Mouse (Mus musculus) lung, postnatal 36 days (tissue): ENCODE results near the gene Hypk.
A peak's percentile ranks its signal among the peaks of the same experiment; 100 is the strongest.
"Not testable (repeated sequence)": the region's sequence is repeated elsewhere in the genome, so short reads cannot be mapped to it uniquely, and the experiment has no call there.

Experiments
- DNase-seq: peaks from one replicate; pipeline ENCODE4 v3.0.0; 2022; ENCODE audit warnings: mixed read lengths

Hypk gene

DNA sequence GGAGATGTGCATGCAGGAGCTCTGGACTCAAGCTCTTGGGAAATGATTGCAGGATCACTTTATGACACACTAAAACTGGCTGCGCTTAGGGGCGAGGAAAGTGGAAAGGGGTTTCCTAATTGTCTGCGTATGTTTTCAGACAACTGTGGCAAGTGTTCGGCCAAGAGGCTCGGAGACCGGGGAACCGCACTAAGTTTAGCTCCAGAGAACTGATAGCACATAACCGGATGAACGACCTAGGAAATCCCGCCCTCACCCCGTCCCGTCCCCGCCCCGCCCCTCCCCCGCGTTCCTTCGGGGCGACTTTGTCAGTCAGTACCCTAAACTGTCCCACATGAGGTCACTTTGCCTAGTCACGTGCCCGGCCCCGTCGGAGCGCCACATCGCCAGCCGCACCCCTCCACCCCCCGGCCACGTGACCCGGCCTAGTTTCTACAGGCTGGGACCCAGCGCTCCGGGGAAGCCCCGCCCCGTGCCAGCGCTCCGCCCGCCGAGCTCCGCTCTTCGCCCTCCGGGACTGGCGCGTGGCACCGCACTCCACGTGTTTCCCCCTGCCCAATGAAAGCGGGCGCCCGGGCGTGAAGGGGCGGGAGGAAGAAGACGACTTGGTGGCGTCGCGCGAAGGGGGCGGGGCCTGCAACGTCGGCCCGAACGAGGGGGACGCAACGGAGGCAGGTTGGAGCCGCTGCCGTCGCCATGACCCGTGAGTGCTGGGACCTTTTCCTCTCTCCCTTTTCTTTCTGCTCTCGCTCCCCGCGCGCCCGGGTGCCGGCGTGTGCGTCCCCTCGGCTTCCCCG is 4.2 kb upstream of the Hypk start, which contains the start of gene Serf2:
TSS of gene Serf2 (plus strand) at position 457 of the 797 bp plus-strand sequence.
- DNase-seq = peak; percentile 100

DNA sequence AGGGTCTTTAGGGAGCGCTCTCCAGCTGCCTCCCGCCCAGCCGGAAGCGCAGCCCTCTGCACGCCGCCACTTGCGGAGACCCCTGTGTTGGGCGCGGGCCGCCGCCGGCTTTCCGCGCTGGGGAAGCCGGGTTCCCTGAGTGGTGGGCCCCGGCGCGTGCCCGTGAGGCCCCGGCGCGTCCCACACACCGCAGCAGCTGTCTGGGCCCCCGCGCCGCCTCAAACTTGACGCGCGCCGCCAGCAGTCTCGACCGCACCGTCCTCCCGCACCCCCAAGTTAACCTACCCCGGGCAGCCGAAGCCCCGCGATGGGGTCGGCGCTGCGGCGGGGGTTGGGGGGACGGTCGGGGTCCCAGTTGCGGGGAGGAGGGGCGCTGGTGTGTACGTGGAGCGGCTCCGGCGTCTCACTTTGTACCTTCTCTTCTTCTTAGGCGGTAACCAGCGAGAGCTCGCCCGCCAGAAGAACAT is 3.5 kb upstream of the Hypk start:
- DNase-seq = peak; percentile 16

DNA sequence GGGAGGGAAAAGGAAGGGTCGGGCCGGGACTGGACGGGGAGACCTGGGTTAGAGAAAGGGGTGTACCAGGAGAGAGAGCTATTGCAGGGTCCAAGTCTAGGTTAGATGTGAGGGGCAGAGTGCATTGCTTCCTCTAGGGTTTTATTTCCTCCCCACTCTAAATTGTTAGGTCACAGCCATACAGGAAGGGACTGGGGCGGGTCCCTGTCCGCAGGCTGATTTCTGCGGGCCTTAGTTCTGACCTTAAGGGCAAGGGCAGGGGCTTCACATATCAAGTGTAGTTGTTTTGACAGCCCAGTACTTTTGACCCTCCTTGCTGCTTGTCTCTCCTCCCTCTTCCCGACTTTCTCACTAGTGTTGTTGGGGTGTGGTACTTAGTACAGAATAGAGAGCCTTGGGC is 3.0 kb upstream of the Hypk start:
- peak; percentile 45 for DNase-seq

DNA sequence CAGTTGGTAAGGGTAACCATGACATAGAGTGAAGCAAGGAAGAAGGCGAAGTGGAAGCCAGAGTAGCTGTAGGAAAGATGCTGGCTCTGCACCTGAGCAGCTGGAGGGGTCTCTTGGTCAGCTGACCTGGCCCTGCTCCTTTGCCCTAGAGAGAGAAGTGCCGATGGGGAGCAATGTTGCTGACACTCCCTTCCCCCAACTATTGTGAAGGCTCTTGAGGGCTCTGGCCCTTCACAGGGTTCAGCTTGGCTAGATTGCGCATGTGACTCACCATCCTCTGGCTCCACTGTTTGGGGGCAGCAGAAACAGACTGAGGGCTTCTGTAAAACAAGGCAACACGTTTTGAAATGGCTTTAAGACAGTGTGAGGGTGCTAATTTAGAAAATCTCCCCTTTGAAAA is 729 bp upstream of the Hypk start:
- no peak for DNase-seq

DNA sequence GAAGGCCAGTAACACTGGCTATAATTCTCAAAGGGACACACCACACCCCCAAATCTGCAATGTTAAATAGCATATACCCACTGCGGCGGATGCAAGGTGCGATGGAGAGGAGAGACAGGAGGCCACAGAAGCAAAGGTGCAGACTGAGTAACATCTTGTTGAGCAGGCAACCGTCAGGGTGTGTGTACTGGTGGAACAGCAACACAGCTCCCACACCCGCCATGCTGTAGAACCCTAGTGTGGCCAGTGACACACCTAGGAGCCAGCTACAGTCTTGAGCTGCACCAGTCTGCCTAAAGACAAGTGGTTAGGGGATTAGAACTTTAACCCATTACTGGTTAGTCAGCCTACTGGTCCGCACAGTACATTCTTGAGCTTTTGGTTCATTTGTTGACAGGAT is 827 bp downstream of the Hypk start:
- DNase-seq = no peak

DNA sequence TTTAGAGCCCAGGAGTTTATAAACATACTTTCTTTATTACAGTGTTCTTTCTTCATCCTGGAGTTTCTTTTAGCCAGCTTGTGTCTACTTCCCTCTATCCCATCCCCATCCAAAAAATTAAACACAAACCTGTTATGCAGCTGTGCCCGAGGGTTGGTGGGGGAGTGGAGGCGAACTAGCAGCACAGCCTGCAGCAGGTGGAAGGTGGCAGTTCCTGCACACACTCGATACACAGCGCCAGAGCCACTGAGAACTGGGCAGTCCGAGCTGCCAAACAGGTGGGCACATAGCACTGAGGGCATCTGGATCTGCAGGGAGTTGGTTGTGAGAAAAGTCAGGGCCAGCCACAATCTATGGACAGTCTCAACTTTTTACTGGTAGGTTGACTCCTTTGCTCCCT is 2.4 kb downstream of the Hypk start:
- DNase-seq = no peak

DNA sequence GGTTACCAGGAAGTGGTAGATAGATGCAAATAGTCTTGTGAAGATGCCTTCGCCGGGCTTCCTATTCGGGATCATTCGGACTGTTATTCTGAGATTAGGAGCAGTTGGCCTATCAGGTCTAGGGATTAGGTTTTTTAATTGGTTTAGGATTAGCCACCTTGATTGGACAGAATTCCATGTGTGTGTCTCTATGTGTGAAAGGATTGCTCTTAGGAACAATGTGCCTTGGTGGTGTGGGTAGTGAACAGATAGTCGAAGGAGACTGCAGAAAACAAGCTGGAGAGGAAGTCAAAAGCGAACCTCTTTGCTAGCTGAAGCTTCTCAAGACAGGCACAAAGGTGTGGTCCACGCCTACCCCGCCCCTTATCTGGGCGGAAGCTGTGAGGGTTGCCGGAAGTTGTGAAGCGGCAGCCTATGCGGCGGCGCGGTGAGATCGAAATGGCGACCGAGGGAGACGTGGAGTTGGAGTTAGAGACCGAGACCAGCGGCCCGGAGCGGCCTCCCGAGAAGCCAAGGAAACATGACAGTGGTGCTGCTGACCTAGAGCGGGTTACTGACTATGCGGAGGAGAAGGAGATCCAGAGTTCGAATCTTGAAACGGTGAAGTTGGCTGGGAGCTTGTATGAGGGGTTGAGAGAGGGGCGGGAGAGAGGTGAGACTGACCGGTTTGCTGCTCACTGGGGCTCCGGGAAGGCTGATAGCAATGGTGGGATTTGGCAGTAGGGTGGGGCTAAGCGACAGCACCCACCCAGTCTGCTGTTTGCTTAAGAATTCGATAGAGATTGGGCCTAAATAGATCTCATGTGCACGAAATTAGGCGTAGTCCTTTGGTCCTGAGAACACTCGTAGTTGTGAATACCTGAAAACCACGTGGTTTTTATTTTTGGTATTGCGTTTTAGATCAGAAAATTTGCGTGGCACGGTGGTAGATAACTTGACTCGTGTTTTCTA is 3.9 kb downstream of the Hypk start, which contains the start of gene Serinc4:
TSS of gene Serinc4 (minus strand) at position 90 of the 951 bp plus-strand sequence.
- DNase-seq = peak; percentile 93

DNA sequence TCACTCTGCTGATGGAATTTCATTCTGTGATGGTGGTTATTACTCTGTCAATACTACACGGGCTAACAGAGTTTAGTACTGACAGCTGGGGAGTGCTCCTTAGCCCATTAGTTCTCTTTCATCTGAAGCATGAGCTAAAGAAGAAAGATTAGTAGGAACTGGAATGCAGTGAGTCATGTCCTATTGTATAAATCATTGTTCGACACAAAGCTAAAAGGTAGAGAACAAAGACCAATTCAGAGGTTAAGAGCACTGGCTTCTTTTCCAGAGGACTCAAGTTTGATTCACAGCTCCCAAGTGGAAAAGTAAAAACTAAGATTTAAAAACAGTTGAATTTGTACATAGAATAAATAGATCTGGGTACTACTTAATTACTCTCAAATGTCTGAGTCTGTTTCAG is 7.0 kb downstream of the Hypk start:
- no peak for DNase-seq

DNA sequence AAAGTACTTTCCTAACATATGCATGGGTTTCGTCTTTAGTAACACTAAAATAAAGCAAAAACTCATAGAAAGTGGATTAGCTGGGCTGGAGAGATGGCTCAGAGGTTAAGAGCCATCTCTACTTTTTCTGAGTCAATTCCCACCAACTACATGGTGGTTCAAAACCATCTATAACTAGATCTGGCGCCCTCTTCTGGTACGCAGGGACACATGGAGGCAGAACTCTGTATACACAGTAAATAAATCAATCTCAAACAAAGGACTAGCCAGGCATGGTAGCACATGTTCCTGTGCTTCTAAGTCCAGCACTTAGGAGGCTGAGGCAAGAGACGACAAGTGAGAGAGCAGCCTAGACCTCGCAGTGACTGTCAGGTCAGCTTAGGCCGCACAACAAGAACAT is 15.9 kb downstream of the Hypk start:
- not testable (repeated sequence) for DNase-seq

DNA sequence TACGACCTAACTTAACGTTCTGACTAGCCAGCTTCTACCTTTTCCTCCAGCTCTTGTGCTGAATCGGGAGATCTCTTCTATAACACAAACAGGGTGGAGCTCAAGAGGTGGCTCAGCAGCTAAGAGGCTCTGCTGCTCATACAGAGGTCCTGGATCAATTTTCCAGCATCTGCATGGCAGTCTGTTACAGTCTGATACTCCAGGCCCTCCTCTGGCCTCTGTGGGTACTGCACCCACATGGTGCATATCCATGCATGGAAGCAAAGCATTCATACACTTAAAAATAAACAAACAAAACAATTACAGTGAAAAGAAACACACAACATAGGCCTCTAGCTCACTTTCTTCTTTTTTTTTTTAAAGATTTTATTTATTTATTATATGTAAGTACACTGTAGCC is 19.7 kb downstream of the Hypk start:
- not testable (repeated sequence) for DNase-seq

DNA sequence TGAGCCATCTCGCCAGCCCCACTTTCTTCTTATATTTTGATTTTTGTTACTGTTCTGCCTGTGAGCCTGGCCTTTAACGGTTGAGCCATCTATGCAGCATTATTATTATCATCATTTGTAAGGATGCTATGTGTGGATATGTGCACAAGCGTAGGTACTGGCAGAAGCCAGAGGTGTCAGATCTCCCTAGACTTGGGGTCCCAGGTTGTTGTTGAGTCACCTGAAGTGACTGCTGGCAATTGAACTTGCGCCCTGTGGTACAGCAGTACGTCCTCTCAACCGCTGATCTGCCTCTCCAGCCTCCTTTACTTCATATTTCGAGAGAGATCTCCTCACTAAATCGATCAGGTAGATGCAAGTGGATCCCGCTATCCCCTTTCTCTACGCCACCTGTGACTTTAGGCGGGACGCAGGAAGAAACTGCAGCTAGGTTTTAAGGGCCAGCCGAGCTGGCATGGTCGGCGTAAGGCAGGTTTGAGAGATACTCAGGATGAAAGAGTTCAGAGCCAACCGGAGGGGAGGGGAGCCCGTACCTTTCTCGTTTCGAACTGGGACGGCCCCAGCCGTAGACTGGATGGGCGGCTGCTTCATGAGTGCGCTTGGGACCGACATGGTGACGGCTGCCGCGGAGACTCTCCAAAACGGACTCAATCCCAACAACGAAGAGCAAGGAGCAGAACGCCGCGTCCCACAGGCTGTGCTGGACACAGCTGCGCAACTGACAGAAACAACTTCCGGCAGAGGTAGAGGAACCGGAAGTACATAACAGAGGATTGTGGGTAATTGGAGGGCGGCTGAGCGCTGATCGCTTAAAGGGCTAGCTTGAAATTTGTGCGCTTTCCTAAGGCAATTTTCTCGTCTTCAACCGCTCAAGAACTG is 20.4 kb downstream of the Hypk start, which contains the start of gene Mfap1b:
TSS of gene Mfap1b (minus strand) at position 767 of the 879 bp plus-strand sequence.
- DNase-seq = peak; percentile 93

DNA sequence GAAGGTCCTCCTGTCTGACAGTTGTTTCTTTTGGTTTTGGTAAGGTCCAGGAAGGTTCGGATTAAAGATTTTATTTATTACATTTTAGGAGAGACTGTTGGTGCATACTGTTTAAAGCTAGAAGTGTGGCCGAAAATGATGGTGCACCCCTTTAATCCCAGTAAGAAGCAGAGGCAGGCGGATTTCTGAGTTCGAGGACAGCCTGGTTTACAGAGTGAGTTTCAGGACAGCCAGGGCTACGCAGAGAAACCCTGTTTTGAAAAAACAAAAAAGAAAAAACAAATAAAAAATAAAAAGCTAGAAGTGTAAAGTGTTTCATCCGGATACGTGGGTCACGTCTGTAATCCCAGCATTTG is 21.1 kb downstream of the Hypk start:
- DNase-seq = no peak

DNA sequence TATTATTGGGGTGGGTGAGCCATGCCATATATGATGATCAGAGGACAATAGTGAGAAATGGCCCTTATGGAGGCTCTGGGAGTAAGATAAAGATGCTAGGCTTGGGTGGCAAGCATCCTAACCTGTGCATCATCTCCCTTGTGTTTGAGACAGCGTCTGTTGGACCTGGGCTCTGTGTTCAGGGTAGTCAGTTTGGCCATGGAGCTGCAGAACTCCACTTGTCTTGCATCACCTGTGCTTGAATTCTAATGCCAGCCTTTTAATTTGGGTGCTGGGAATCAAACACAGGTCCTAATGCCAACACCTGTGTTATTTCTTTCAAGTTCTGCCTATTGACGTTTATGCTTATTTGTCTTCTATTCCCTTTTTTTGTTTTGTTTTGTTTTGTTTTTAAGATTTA is 22.2 kb downstream of the Hypk start:
- not testable (repeated sequence) for DNase-seq

DNA sequence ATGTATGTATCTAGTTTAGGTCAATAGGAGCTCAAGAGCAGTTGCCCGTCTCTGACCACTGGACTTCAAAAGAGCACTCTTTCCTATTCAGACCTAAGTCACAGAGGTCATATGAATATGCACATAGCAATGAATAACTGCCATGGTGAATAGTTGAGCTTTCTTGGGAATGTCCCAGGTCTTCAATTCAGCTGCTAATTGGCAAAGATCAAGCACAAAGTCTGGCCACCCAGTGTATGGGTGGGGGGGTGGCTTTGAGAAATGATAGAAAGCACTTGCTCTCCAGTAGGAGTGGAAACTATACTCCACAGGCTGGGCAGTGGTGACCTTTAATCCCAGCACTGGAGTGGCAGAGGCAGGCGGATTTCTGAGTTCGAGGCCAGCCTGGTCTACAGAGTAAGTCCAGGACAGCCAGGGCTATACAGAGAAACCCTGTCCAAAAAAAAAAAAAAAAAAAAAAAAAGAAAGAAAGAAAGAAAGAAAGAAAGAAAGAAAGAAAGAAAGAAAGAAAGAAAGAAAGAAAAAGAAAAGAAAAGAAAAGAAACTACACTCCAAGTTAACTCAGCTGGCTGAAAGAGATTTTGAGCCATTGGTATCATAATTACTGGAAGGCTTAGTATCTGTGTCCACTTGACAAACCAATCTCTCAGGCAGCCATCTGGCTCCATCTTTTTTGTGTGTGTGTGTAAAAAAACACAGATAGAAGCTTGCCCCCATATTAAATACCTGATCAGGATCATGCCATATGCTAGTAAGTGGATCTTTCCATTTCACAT is 24.6 kb downstream of the Hypk start:
- DNase-seq = no peak

DNA sequence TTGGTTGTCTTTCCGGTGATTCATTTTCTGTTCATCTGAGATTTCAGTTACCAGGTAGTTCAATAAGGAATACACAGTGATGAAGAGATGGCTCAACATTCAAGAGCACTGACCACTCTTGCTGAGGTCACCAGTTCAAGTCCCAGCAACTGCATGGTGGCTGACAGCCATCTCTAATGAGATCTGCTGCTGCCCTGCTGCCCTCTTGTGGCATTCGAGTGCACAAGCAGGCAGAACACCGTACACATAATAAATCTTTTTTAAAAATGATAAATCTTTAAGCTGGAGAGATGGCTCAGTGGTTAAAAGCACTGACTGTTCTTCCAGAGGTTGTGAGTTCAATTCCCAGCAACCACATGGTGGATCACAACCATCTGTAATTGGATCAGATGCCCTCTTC is 27.4 kb downstream of the Hypk start:
- peak; percentile 44 for DNase-seq

DNA sequence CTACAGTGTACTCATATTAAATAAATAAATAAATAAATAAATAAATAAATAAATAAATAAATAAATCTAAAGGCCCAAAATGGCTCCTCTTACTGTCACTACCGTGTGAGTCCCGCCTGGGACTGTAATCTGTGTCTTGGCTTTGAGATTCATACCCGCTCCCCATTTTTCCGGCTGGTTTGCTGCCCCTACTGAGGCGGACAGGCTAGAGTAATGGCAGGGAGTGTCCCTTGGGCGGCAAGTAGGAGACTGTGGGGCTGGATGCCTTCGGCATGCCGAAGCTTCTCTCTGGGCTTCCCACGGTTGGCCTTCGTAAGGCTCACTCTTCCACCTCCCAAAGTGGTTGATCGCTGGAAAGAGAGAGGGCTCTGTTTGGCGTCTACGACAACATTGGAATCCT is 27.8 kb downstream of the Hypk start:
- DNase-seq = not testable (repeated sequence)

DNA sequence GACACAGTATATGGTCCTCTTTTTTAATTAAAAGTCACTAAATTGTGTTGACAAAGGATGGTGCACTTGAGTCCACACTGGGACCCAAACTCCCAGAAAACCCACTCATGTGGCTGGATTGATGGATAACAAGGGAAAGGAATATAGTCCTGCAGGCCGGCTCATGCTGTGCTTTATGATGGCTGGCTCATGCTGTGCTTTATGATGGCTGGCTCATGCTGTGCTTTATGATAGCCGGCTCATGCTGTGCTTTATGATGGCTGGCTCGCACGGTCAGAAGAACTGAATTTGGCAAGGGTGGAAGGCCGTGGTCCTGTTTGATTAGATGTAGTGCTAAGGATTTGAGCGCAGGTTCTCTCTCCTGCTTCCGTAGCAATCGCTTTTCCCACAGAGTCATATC is 30.5 kb downstream of the Hypk start:
- no peak for DNase-seq

DNA sequence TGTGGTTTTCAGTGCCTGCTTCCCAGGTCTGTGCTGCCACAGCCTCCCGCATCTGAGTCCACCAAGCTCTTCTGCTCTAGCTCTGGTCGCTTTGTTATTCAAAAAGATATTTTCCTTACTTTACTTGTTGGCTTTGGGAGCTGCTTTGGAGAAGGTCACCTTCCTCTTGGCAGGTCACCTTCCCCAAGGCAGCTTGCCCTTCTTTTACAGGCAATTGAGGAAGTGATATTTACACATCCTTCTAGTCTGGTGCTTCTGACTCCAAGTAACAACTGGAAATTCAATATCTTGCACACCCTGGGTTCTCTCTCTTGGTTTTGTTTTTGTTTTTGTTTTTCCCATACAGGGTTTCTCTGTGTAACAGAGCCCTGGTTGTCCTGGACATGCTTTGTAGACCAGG is 31.3 kb downstream of the Hypk start:
- DNase-seq = not testable (repeated sequence)

DNA sequence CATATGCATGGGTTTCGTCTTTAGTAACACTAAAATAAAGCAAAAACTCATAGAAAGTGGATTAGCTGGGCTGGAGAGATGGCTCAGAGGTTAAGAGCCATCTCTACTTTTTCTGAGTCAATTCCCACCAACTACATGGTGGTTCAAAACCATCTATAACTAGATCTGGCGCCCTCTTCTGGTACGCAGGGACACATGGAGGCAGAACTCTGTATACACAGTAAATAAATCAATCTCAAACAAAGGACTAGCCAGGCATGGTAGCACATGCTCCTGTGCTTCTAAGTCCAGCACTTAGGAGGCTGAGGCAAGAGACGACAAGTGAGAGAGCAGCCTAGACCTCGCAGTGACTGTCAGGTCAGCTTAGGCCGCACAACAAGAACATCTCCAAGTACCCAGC is 48.5 kb downstream of the Hypk start:
- not testable (repeated sequence) for DNase-seq

DNA sequence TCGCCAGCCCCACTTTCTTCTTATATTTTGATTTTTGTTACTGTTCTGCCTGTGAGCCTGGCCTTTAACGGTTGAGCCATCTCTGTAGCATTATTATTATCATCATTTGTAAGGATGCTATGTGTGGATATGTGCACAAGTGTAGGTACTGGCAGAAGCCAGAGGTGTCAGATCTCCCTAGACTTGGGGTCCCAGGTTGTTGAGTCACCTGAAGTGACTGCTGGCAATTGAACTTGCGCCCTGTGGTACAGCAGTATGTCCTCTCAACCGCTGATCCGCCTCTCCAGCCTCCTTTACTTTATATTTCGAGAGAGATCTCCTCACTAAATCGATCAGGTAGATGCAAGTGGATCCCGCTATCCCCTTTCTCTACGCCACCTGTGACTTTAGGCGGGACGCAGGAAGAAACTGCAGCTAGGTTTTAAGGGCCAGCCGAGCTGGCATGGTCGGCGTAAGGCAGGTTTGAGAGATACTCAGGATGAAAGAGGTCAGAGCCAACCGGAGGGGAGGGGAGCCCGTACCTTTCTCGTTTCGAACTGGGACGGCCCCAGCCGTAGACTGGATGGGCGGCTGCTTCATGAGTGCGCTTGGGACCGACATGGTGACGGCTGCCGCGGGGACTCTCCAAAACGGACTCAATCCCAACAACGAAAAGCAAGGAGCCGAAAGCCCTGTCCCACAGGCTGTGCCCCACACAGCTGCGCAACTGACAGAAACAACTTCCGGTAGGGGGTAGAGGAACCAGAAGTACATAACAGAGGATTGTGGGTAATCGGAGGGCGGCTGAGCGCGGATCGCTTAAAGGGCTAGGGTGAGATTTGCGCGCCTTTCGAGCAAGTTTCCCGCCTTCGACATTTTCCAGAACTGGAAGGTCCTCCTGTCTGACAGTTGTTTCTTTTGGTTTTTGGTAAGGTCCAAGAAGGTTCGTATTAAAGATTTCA is 53.1 kb downstream of the Hypk start, which contains the start of the genes Mfap1a and Wdr76:
TSS of gene Mfap1a (minus strand) at position 724 of the 941 bp plus-strand sequence.
TSS of gene Wdr76 (plus strand) at position 782 of the 941 bp plus-strand sequence.
- peak; percentile 95 for DNase-seq
